Mouse (Mus musculus): ENCODE data around the gene Hunk.

The Hunk gene

DNA sequence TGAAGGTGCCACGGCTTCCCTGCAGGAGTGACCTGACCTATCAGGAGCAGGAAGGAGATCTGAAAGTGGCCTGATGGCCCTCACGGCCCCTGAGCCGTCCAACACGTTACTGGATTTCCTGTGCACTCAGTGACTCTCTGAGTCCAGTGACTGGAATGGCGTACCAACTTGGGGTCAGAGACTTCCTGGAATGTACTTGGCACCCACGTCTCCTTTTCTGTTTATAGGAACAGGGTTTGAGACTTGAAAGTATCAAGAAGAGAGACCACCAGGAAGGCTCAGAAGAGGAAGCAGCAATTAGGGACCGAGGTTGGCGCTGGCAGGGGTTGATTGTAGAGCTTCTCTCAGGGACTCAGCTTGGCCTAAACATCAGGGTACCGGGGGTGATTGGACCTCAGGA lies 131.2 kb downstream of the Hunk start:
- no peak for DNase-seq

- no peak for DNase-seq
Observed at GRCm38 (mm10) chr16:90518232-90518631, 132.4 kb downstream of the Hunk start.

- no peak for DNase-seq
Observed at GRCm38 (mm10) chr16:90518732-90519295, 133.0 kb downstream of the Hunk start.

GRCm38 (mm10) chr16:90521191-90521950 lies 135.6 kb downstream of the Hunk start:
- DNase-seq = no peak

GRCm38 (mm10) chr16:90521951-90522255 lies 136.1 kb downstream of the Hunk start:
- DNase-seq = no peak

DNA sequence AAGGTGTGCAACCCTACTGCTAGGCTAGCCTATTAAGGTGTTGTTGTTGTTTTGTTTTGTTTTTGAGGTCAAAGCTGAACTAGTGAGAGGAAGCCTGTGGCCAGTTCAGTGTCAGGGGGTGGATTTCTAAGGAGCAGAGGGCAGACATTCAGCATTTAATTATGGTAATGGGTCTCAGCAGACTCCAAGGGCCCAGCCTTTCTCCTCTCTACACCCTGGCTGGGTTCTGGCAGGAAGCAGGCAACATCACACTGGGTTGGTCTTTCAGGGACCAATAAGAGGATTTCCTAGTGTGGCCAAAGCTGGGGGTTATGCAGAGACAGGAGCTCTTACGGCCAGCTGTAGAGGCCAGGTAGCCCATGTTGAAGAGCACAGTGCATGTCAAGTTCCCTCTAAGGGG lies 136.8 kb downstream of the Hunk start:
- no peak for DNase-seq

- no peak for DNase-seq
Observed at GRCm38 (mm10) chr16:90523373-90523772, 137.6 kb downstream of the Hunk start.

DNA sequence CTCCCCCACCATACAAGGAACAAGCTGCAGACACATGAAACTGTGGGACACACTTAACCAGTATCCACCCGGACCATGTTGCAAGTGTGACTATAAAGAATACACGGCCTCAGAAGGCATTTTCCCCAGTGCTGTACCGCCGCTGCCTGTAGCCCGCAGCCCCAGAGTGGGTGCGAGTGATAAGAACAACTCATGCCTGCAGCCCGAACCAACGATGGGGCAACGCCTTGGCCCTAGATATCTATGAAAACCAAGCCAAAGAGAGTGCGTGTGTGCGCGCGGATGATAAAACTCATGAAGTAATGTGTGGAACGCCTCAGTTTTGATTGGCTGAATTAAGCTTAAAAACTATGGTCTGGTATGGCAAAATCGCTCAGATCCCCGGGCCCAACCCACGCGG lies 138.1 kb downstream of the Hunk start:
- no peak for DNase-seq

DNA sequence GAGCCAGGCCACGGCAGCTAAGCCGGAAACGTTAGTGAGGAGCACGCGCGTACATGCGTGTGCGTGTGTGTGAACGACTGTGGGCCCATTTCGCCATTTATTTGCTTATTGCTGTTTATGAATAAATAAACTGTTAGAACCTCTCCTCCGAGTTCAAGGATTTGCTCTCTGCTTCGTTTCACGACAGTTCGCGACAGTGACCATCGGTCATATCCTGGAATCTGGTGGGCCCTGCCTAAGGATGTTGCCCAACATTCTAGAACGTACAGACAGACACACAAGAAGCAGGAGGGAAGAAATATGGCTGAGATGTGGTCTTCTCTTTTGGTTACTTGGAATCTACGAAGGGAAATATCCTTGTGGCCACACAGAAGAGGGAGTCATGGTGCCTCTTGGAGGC lies 138.6 kb downstream of the Hunk start:
- DNase-seq = no peak

DNA sequence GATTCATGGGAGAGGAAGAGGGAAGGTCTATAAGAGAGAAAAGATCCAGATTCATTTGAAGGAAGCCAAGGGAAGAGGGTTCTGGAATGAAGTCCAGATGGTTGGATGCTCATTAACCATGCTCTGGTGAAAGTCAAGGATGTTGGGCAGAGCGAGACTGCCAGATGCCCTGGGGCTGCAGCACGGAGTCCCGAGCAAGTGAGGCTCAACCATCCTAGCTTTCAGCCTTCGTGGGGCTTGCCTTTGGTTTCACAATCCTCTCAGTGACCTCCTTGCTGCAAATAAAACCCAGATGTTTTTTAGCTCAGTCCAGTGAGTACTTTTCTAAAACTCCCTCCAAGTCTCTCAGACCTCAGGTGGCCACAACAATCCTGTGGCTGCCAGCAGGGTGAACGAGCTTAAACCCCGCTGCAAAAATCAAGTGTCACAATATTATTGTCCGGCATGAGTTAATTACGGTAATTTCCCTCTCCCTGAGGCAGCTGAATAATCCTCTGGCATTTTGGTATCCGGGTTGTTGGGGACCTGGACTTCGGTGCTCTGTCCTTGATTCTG lies 147.4 kb downstream of the Hunk start:
- no peak for DNase-seq

DNA sequence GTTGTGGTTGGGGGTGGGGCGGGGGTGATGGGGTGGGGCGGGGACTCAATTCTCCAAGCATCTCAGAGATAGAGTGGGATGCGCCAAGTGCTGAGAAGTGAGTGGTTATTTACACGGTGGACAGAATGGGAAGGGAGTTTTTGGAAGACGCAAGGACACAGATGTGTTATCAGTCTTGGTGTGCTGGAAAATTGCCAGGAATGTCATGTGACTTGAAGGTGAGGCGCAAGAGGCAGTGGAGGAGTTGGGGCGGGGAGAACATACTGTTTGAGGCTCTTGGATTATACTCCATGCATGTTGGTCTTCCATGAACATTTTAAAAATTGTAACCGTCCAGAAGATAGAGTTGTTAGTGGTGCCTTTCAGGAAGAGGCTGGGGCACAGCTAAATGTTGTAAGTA lies 148.8 kb downstream of the Hunk start:
- no peak for DNase-seq

DNA sequence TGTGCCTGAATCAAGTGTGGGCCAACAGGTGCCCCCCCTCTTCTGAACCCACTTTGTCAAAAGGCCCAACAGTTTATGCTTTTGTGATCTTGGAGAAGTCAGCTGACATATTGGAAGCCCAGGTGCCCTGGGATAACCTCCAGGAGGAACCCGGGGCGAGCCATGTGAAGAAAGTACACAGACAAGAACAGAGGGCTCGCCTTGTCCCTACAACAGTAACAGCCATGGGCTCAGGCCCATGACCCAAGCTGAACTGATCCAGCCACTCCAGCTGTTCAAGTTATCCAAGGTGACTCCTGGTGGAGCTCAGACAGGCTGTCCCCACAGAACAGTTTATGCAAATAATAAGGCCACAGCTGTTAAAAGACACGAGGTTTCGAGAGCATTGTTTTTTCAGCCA lies 153.1 kb downstream of the Hunk start:
- no peak for DNase-seq

DNA sequence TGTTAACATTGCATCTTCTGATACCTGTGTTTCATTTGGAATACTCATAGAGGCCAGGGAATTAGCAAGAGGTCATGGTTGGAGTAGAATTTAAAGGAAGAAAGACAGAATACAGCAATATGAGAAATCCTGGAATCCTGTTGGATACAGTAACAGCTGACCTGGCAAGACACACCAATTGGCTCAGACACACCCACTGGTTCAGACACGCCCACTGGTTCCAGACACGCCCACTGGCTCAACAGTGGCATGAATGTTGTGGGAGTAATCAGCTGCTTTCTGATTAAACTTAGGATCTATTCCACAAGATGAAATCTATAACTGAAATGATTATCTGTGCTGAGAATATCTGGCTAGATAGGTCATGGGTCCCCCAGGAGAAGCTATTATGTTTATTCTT lies 155.4 kb downstream of the Hunk start:
- no peak for DNase-seq

- no peak for DNase-seq
Observed at GRCm38 (mm10) chr16:90542383-90542782, 156.6 kb downstream of the Hunk start.

DNA sequence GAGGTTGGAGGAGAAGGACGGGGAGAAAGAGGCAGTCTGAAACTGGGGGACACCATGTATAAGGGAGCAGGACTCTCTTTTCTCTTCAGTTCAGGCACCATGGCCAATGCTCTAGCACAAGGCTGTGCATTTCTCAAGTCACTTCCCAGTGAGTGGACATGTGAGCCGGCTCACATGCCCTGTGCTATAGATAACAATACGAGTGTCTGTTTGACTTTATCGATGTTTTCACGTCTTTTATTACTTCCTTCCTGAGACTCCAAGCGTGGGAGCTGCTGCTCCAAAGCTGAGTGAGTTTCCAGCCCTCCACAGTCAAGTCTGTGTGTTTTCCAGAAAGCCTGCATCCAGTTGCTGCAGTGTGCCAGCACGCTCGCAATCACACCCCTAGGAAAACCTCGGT lies 158.4 kb downstream of the Hunk start:
- DNase-seq = no peak

- no peak for DNase-seq
Observed at GRCm38 (mm10) chr16:90545509-90545908, 159.7 kb downstream of the Hunk start.

DNA sequence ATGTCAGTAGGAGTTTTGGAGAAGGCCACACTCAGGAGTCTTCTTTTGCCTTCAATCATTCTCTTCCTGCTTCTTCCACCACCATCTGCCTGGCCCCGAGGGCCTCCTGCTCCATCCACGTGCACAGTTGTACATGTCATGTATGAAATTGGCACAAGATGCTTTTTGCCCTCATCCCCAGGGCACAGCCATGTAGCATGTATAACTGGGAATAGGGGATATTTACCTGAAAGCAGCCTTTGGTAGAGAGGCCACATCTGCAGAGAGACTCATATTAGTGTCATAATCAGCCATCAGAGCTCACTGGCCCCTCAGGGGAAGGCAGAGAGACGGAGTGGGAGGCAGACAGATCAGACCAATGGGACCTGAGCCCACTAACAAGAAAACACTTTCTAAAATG lies 160.8 kb downstream of the Hunk start:
- DNase-seq = no peak

GRCm38 (mm10) chr16:90547996-90548395 lies 162.2 kb downstream of the Hunk start:
- DNase-seq = no peak

All from cerebellum, adult 9-11 months (tissue).